Mouse (Mus musculus) bone marrow, adult 2 months (tissue): Measurements from ENCODE around the gene Fyttd1.

ENCODE experiments used
- CTCF ChIP-seq: fragments of 200-500 bp; IDR thresholded peaks from 2 replicates; pipeline ENCODE4 v1.5.1; 2011; ENCODE audit warnings: low read length, control low read depth; ENCODE audit not compliant: control insufficient read depth, insufficient read depth
- POLR2A ChIP-seq: fragments of 200-500 bp; IDR thresholded peaks from 2 replicates; pipeline ENCODE4 v1.6.1; 2011; ENCODE audit warnings: low read depth, mild to moderate bottlenecking, control low read depth, low read length, borderline replicate concordance; ENCODE audit not compliant: control insufficient read depth

DNA sequence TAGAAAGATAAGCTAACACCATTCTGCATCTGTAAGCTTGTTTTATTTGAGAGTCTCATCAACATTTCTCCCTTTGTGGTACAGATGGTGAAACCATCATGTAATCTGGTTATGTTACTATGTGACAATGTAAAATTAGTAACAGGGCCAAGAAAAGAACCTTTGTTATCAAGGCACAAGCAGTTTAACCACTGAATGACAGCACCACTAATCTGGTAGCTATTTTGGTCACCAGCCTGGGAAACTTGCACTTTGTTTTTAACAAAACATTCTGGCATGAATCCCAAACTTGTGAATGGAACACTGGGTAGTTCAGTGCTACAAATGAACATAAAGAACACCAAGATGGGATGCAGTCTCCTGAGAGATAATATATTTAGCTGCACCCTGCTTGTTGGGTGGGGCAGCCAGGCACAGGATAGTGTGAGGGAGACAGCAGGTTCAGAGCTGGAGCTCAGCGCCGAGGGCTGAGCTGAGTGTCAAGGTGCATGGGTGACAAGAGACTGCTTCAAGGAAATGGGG is 23.2 kb upstream of the Fyttd1 start:
- TF ChIP-seq POLR2A (no peak), CTCF (no peak)
